Mouse (Mus musculus): ENCODE data around the gene Peg10.

GRCm38 (mm10) chr6:4796281-4796680, 49.2 kb downstream of the Peg10 start:
- TF ChIP-seq CTCF (IDR thresholded peaks at IDR 0.05; ENCODE audit: low read depth) (no peak), EP300 (IDR thresholded peaks at IDR 0.05; ENCODE audit: low read depth) (no peak)

Measured in heart, postnatal 0 days (tissue).